Mouse (Mus musculus): ENCODE results near the gene Zbtb1.

DNA sequence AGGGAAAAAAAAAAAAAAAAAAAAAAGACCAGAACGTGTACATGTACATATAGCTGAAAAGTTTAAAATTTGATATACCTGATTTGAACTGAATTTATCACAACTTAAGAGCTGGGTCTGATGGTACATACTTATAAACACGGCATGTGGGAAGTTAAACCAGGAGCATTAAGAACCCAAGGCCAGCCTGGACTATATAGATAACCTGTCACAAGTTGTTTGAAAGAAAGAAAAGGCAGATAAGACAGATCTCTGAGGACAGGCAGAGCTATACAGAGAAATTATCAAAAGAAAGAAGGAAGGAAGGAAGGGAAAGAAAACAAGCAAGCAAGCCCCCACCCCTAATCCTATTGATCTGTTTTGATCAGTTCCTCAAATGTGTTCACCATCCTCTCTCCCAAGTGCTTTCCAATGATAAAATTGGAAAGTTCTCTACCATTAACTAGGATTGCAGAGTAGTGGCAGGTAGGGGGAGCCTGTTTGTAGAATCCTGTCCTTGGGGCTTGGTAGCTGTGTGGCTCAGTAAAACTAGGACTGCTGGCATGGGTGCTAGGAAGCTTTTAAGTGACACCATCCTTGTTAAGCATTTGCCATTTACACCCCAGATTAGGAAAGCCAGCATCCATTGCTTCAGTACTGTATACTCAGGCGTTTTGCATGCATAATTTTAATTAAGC, 21.7 kb downstream of the Zbtb1 start:
- TF ChIP-seq POLR2A (IDR thresholded peaks at IDR 0.05; ENCODE audit: insufficient read depth, low read depth, low read length) (no peak), CTCF (IDR thresholded peaks at IDR 0.05) (no peak)
